Mouse (Mus musculus) G1E (cell line): ENCODE measurements around the gene March1.

Source experiments
- CTCF ChIP-seq: IDR thresholded peaks from 2 replicates; pipeline ENCODE4 v1.5.1; 2012; ENCODE audit warnings: low read depth, low read length, inconsistent platforms, mixed read lengths
- GATA1 ChIP-seq: IDR thresholded peaks from 2 replicates; pipeline ENCODE4 v1.6.1; 2012; ENCODE audit warnings: borderline replicate concordance, low read length, inconsistent platforms, mixed read lengths

- TF ChIP-seq CTCF (no peak), GATA1 (no peak)
These were observed 902.9 kb downstream of the March1 start for GRCm38 (mm10) chr8:66520576-66520975.
